Mouse (Mus musculus): ENCODE measurements around the gene Hist1h2ap.
"Not testable (repeated sequence)": the region's sequence is repeated elsewhere in the genome, so short reads cannot be mapped to it uniquely, and the experiment has no call there.

Gene Hist1h2ap

DNA sequence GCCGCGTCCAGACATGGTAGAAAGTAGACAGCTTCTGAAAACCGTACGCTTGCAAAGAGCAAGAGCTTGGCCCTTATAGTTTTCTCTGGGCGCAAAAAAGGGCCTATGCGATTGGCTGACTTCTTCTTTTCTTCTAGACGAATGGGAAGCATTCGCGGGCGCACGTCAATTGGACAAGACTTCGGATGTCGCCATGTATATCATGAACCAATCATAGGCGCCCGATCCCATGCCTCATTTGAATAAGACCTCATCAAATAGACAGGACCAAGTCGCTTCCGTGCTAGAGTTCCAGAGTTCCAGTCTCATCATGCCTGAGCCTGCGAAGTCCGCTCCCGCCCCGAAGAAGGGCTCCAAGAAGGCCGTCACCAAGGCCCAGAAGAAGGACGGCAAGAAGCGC is at the start of gene Hist1h2ap, which contains the start of gene Hist1h2br:
Hist1h2ap (minus strand) TSS at position 47 of the 400 bp plus-strand sequence.
Hist1h2br (plus strand) TSS at position 283 of the 400 bp plus-strand sequence.
- not testable (repeated sequence) for DNase-seq

DNA sequence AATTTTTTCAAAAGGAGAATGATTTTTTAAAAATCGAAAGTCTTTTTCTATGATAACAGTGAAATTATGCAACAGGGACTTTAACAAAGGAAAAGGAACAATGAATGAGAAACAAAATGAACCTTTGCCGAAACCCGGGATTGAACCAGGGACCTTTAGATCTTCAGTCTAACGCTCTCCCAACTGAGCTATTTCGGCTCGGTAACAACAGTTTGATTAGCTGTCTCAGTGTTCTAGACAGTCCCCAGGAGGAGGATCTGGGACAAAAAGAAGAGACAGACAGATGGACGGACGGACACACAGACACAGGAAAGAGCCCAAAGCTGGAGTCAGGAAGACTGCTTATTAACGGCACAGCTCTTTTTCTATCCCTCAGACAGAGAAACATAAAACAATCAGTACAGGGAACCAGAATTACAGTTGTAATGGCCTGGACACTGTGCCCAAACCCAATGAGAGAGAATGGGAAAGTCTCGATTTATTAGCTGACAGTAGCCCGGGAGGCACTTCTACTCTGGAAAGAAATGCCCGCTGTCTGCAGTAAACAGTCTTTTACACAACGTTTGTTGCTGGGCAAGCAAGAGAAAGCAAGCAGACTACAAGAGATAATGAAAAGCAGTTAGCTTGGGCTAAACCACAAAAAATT is 49.6 kb upstream of the Hist1h2ap start:
- peak in 1 of 2 experiments; percentile 3 for DNase-seq

DNA sequence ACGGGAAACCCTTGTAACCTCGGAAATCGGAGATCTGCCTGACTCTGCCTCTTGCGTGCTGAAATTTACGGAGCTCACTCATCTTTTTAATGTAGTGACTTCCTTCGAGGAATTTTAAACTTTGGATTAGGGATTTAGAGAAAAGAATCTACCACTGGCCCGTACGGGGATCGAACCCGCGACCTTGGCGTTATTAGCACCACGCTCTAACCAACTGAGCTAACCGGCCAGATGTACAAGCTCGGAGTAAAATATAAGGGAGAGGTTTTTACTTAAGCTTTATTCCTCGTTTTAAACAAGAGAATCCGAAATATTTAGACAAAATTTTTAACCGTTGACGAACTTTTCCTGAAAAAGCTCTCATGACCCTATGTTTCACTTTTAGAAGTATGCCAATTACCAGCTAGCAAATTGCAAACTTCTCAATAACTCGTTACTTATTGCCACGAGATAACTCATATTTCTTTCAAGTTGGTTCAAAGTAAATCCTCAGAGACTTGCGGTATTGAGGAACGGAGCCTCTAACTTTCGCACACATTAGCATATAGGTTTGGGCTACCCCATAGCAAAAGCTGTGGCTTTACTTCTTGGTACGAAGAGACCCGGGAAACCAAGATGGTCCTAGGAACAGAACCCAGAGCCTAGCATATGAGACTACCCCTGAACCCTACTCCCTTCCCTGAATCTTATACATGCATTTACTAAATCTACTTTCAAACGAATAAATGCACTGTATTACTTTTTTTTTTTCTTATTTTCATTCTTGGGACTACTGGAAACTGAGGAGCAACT is 48.8 kb upstream of the Hist1h2ap start:
- DNase-seq = peak; percentile 4 to 29

DNA sequence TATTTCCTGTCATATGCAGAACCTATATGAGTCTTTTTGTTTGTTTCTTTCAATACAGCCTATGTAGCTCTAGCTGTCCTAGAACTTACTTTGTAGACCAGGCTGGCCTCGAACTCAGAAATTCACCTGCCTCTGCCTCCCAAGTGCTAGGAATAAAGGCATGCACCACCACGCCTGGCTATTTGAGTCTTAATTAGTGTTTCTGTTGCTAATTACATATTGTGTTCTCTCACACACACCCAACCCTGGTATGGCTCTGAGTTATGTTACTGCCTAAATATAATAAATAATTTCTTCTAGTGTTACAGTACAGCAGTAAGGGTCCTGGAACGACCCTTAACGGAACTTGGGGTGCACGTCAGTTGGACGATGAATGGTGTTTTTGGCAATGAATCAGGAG is 47.4 kb upstream of the Hist1h2ap start:
- DNase-seq = no peak

DNA sequence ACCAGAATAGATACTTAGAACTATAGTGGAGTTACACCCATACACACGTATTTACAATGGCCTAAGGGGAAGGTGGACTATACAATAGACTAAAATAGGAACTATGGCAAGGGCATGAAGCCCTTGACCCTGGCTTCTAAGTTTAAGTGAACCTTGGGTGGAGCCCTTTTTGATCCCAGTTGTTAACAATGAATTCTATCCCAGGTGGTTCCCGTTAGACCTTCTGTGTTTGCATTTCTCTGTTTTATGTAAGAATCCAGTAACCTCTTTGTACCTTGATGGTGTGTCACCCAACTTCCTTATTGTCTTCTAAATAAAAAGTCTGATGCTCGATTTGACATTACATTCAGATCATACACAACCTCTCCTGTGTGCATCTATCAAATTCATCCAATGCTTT is 32.2 kb upstream of the Hist1h2ap start:
- not testable (repeated sequence) for DNase-seq

DNA sequence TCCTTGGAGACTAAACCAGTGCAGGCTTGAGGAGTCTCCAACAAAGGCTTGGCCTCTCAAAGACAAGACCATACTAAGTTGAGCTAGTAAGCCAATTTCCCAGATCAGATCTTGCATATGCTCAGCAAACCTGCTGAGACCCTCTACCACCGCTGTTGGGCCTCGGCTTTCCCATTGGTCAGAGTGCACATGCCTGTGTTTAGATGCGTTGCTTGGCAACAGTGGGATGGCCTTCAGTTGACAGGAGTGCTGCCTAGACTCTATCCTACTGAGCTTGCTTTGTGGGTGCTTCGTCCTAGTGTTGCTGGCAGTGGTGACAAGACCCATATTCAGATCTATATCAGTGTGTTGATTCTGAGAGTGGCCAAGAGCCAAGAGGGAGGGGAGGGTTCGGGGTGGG is 28.3 kb upstream of the Hist1h2ap start:
- no peak for DNase-seq

DNA sequence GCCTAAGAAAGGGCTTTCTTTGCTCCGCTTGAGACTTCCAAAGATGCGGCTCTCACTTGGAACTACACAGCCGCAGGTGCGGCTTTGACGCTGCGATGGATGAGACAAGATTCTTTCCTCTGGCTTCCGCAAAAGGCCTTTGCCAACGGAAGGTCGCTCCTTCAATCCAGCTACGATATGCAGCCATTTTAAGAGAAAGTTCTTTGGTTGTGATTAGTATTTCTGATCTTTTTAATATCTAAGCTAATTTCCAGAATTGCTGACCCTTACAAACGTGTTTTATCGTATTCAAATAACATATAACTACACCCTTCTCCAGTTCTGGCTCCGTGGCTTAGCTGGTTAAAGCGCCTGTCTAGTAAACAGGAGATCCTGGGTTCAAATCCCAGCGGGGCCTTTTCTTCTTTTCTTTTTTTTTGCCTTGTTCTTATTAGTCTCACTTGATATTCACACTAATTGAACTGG is 22.4 kb upstream of the Hist1h2ap start:
- DNase-seq = peak; percentile 6 to 33

DNA sequence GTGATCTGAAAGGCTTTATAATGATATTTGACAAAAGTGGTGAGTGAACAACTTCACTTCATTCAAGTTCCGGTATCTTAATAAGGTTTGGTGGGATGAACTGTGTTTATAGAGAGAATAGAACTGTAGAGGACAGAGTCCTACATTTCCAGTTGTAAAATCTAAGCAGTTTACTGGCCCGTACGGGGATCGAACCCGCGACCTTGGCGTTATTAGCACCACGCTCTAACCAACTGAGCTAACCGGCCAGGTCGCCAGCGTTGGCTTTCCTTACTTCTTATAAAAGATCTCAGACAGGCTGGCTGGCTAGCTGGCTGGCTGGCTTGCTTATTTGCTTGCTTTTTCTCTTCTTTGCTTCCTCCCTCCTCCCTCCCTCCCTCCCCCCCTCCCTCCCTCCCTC is 21.8 kb upstream of the Hist1h2ap start:
- peak; percentile 41 to 78 for DNase-seq

DNA sequence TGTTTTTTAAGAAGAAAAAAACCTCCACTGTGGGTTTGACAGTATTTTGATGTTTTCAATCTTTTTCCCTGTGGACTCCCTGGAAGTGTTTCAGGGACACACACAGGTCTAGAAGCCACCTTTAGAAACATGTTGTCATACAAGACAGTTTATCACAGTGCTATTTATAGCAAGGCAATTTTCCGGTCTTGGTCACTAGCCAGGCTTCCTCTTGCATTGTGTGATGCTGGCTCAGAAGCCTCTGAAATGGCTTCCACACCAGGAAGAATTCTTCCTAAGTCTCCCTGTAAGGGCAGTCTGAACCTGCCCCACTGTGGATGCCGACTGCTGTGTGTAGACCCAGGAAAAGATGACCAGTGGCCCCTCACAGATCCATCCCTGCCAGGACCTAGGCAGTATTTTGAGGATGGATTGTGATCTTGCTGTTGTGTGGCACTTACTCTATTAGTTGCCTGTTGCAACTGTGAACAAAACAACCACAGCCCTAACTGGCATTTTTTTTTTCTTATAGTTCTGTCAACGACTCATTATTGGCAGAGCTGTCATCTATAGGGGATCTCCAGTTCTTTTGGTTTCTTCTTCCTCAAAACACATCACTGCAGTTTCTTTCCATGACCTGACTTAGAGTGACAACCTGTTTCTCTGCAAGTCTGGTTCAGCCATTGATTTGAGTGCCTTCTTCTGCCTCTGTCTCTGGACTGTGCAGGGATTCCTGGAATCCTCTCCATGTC is 19.1 kb upstream of the Hist1h2ap start:
- peak; percentile 9 to 11 for DNase-seq

DNA sequence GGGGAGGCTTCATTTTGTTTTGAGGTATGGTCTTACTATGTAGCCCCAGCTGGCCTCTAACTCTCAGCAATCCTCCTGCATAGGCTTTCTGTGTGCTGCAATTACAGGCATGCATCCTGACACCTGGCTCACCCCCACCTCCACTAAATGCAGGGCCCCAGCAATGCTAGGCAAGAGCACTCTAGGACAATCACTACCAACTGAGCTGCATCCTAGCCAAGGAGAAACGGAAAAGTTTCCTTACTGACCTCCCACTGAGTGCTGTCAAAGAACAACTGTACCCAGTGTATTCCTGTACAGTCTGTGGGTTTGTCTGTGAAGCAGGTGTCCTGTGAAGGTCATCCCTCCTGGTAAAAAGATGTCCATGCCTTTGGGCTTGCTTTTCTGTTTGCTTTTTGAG is 17.4 kb upstream of the Hist1h2ap start:
- not testable (repeated sequence) for DNase-seq

DNA sequence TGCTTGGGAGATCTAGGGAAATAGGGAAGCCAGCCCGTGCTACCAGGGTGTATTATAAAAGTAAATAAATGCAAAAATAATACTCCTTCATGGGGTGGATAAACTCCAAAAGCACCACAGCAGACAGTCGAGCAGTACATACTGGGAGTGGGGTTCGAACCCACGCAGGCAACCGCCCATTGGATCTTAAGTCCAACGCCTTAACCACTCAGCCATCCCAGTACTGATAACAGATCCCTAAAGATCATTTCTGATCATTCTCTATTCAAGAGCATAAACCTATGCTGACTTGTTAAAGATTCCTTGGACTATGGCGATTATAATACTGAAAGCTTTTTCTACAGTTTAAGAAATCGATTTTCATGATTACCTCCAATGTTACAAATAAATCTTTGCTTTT is 14.6 kb upstream of the Hist1h2ap start:
- no peak for DNase-seq

DNA sequence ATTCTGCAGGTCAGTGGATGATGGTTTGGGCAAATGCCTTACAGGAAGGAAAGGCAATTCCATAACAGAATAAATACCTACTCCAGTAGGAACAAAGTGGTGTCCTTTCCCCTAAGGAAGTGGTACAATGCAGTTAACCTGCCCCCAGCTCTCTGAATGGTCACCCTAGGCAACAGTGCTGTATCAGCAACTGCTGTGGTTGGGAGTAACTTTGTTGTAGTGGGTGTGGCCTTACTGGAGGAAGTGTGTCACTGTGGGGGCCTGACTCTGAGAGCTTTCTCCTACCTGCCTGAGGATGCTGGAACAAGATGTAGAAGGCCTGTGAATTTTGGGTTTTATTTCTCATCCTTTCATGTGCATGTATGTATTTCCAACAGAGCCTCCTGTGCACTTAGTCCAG is 13.0 kb upstream of the Hist1h2ap start:
- not testable (repeated sequence) for DNase-seq

DNA sequence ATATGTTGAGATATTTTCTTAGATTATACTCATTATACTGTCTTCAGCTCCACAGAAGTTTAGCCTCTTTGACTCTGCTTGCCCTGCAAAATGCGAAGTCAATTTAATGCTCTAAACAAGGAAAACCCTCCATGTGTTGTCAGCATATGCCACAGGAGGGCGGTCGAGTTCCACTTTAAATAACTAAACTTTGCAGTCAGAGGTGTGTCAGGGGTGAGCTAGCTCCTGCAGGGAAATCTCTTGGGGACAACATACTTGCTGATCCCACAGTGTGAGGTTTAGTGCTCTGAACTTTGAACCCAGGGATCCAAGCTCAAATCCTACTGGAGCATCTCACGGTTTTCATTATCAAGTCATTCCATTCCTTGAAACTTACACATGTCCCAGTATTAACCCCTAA is 7.2 kb upstream of the Hist1h2ap start:
- DNase-seq = not testable (repeated sequence)

DNA sequence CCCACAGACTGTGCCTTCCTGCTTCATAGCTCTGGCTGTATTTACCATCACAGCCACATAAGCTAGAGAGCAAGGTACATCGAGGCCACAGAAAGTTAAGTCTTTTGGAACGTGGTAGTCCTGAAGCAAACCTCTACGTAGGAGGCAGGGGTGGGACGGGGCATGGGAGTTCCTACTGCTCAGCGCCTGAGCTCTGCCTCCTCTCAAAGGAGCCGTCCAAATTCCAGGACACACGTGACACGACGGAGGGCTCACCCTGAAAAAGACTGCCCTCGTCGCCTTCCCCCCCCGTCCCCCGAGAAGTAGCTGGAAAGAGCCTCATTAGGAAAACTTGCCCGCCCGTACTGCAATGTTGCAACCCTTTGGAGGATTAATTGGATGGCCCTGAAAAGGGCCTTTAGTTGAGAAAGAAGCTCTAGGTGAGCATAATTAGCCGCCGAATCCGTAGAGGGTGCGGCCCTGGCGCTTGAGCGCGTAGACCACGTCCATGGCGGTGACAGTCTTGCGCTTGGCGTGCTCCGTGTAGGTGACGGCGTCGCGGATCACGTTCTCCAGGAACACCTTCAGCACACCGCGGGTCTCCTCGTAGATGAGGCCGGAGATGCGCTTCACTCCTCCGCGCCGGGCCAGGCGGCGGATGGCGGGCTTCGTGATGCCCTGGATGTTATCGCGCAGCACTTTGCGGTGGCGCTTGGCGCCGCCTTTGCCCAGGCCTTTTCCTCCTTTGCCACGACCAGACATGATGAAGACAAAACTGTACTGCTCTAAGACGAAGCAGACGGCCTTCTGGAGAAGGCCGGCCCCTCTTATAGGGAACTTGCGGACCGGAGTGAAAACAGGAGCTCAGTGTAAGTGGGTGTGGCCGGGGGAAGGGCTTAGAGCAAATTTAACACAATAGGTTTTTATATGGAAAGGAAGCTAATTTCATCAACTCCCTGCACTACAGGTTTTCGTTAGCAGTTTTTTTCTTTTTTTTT is 1.6 kb downstream of the Hist1h2ap start, which contains the start of gene Hist1h4n:
Hist1h4n (minus strand) TSS at position 779 of the 977 bp plus-strand sequence.
- not testable (repeated sequence) for DNase-seq

DNA sequence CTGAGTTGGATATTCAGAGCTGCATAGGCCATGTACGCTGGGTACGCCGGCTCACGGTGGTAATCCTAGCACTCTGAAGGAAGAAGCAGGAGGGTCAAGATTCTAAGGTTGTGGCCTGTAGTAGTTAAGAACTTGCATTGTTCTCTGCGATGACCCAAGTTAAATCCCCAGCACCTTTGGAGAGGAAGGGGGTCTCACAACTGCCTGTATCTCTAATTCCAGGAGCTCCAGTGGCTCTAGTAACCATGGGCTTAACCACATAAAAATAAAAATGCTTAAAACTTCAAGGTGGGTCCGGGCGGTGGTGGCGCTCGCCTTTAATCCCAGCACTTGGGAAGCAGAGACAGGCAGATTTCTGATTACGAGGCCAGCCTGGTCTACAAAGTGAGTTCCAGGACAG is 3.0 kb downstream of the Hist1h2ap start:
- no peak for DNase-seq

DNA sequence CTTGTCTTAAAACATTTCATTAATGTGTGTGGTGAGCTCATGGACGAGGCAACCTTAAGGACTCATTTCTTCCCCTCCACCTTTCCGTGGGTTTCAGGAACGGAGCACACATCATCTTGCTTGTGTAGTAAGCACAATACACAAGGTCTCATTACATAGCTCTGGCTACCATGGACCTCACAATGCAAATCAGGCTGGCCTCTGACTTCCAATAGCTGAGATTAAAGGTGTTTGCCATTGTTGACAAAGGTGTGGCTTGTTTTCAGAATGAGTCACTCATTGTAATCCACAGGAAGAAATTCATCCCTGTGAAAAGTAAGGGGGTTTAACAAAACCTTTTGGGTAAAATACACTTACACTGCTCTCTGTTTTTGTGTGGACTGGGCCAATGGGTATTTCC is 4.8 kb downstream of the Hist1h2ap start:
- DNase-seq = no peak

DNA sequence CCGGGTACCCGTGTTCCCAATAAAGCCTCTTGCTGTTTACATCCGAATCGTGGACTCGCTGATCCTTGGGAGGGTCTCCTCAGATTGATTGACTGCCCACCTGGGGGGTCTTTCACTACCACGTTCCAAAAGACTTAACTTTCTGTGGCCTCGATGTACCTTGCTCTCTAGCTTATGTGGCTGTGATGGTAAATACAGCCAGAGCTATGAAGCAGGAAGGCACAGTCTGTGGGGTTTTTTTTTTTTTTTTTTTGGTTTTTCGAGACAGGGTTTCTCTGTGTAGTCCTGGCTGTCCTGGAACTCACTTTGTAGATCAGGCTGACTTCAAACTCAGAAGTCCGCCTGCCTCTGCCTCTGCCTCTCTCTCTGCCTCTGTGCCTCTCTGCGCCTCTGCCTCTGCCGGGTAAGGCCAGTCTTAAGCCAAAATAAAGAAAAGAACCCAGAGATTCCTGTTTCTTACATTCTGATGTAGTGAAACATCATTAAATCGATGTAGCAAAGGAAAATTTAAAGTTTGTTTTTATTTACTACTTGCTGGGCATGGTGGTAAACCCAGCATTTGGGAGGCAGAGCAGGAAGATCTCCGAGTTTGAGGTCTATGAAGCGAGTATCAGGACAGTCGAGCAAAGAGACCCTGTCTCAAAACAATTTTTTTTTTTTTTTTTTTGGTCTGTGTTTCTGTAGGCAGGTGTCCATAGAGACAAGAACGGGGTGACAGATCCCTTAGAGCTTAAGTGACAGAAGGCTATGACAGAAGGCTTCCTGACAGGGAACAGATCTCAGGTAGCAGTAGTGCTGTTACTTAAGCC is 13.0 kb downstream of the Hist1h2ap start:
- DNase-seq = not testable (repeated sequence)

DNA sequence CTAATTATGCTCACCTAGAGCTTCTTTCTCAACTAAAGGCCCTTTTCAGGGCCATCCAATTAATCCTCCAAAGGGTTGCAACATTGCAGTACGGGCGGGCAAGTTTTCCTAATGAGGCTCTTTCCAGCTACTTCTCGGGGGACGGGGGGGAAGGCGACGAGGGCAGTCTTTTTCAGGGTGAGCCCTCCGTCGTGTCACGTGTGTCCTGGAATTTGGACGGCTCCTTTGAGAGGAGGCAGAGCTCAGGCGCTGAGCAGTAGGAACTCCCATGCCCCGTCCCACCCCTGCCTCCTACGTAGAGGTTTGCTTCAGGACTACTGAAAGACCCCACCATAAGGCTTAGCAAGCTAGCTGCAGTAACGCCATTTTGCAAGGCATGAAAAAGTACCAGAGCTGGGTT is 21.2 kb downstream of the Hist1h2ap start:
- DNase-seq = not testable (repeated sequence)

DNA sequence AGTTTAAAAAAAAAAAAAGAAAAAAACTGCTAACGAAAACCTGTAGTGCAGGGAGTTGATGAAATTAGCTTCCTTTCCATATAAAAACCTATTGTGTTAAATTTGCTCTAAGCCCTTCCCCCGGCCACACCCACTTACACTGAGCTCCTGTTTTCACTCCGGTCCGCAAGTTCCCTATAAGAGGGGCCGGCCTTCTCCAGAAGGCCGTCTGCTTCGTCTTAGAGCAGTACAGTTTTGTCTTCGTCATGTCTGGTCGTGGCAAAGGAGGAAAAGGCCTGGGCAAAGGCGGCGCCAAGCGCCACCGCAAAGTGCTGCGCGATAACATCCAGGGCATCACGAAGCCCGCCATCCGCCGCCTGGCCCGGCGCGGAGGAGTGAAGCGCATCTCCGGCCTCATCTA is 21.8 kb downstream of the Hist1h2ap start, which contains the start of gene Hist1h4m:
Hist1h4m (plus strand) TSS at position 208 of the 400 bp plus-strand sequence.
- DNase-seq = peak in 1 of 2 experiments; percentile 4

DNA sequence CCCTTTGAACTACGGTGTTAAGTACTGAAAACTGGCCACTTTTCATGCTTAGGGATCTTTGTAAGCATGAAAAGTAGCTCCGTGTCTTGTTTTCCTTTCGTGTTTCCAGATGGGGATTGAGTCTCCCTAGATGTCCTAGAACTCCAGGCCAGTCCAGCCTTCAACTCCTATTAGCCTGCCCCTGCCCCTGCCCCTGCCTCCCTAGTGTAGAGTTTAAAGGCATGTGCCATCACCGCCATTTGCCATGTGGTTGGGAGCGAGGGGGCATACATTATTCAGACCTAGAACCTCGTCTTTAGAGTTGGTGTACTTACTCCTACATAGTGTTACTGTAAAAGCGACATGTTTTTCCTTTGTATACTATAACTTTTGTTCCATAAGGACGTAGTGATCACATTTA is 22.2 kb downstream of the Hist1h2ap start:
- not testable (repeated sequence) for DNase-seq

DNA sequence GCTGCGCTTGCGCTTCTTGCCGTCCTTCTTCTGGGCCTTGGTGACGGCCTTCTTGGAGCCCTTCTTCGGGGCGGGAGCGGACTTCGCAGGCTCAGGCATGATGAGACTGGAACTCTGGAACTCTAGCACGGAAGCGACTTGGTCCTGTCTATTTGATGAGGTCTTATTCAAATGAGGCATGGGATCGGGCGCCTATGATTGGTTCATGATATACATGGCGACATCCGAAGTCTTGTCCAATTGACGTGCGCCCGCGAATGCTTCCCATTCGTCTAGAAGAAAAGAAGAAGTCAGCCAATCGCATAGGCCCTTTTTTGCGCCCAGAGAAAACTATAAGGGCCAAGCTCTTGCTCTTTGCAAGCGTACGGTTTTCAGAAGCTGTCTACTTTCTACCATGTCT is 23.2 kb downstream of the Hist1h2ap start, which contains the start of the genes Hist1h2bq and Hist1h2ao:
Hist1h2bq (minus strand) TSS at position 125 of the 400 bp plus-strand sequence.
Hist1h2ao (plus strand) TSS at position 393 of the 400 bp plus-strand sequence.
- not testable (repeated sequence) for DNase-seq
